ENCODE assay signal across 17 mouse cellular contexts in genomic region chr5:120687897-120688296, GRCm38 (mm10). TPM values are rescaled to one million over a fixed set of nuclear protein-coding genes. Genes with fewer than 3 reads are reported as not detected.
"Had no signal": no experiment of that assay in that cellular context is flagged by ENCODE, and none has a peak within 500 bp of the region (broad histone marks: within the 10 kb centered on the region; RNA-seq: fewer than 3 reads in every experiment).

No protein-coding gene starts in this region.

- ATAC-seq: lung, postnatal 0 days; midbrain, embryonic 13.5 days had no signal

- H3K9me3 ChIP-seq: limb, embryonic 10.5 days; liver, embryonic 15.5 days; midbrain, embryonic 13.5 days had no signal

- H3K4me1 ChIP-seq: liver, embryonic 15.5 days had no signal

- H3K9ac ChIP-seq: liver, embryonic 15.5 days; midbrain, embryonic 13.5 days had no signal

- H3K4me2 ChIP-seq: liver, embryonic 11.5 days; liver, embryonic 15.5 days; midbrain, embryonic 13.5 days had no signal

- H3K4me3 ChIP-seq: left cerebral cortex, adult 2 months; limb, embryonic 10.5 days; liver, embryonic 15.5 days; midbrain, embryonic 13.5 days had no signal

- H3K27ac ChIP-seq: kidney, postnatal 0 days; left cerebral cortex, adult 2 months; limb, embryonic 10.5 days; liver, embryonic 15.5 days; midbrain, embryonic 13.5 days had no signal

- H3K36me3 ChIP-seq: limb, embryonic 10.5 days; liver, embryonic 15.5 days had no signal

- DNase-seq: kidney, adult 9 months; lung, adult 2 months; lung, postnatal 36 days; right cerebral cortex, adult 18-20 months; right cerebral cortex, postnatal 25 days had no signal

RNA-seq across cellular contexts. Expression of gene Dtx1, which starts 23.8 kb away (rescaled TPM):
- total RNA-seq: megakaryocyte progenitor cell, adult 5-6 weeks had no signal

RNA-seq across cellular contexts. Expression of gene Rasal1, which starts 39.3 kb away (rescaled TPM):
- polyA plus RNA-seq: lung, postnatal 0 days had no signal

RNA-seq across cellular contexts. Expression of gene Cfap73, which starts 53.9 kb away (rescaled TPM):
- total RNA-seq: left cerebral cortex, postnatal 14 days; megakaryocyte progenitor cell, adult 5-6 weeks had no signal
- polyA plus RNA-seq: kidney, postnatal 0 days; large intestine, adult 2 months; limb, embryonic 10.5 days; limb, embryonic 14.5 days; liver, embryonic 11.5 days; liver, embryonic 15.5 days; midbrain, embryonic 13.5 days; stomach, embryonic 16.5 days had no signal
